Mouse (Mus musculus): Measurements from ENCODE around the gene Pttg1.

Gene Pttg1

DNA sequence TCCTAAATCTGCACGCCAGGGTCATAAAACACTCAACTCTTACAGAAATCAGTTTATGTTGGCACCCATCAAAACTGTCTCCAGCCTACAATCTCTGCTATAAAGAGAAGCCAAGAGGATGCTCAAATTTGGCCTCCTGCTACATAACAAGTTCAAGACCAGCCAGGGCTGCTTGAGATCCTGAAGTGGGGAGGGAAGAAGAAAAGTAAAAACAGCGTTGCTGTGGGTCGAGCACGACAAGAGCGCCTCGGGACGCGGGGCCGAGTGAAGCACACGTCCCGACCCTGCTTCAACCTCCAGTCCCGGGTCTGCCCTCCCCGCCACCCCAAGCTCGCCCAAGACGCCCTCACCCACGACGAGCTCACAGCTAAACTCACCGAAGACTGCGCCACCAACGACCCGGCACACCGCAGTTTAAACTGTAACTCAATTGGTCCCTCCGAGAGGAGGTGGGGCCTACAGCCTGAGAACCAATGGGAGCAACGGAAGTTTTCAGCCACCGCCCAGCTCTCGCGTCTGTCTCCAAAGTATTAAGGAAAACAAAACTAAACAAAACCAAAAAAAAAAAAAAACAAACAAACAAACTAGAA, at the start of gene Pttg1:
Pttg1 (minus strand) TSS at position 428 of the 590 bp plus-strand sequence.
- DNase-seq (ENCODE audit: low read depth, low spot score) = peak; percentile 90
- Histone ChIP-seq H3K36me3 (ENCODE audit: control insufficient read depth, insufficient read depth, low read length, poor library complexity, severe bottlenecking) (no peaks in the 10 kb centered on the region; the same call in 1 of the 2 replicates), H3K27me3 (ENCODE audit: control insufficient read depth, insufficient read depth, low read length, poor library complexity, severe bottlenecking) (no peaks in the 10 kb centered on the region)

DNA sequence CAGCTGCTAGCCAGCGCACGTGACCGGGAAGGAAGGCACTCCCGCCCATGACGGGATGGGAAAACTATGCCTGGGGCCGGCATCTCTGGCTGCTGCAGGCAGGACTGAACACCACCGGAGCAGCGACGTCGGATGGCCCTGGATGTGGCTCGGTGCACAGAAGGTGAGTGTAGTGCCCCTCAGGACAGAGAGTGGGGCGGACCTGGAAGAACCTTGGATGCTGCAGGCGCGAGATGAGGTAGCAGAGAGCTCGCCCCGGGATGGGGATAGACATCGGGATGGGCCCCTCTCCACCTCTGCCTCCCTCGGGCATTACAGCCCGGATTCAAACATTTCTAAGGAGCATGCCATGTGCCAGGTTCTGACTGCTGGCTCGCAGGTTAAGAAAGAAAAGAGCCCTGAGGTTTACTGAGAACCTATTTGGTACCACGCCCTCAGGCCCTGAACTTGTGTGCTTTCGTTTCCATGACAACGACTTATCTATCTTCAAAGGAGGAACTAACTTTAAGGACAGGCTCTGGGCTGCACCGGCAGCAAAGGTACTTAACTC, 48.2 kb upstream of the Pttg1 start, which contains the start of gene C1qtnf2:
C1qtnf2 (plus strand) TSS at position 52 of the 550 bp plus-strand sequence.
- H3K36me3 ChIP-seq (ENCODE audit: control insufficient read depth, insufficient read depth, low read length, poor library complexity, severe bottlenecking) = no peaks in the 10 kb centered on the region
- peak; percentile 42 for DNase-seq (ENCODE audit: low read depth, low spot score)
- H3K27me3 ChIP-seq (ENCODE audit: control insufficient read depth, insufficient read depth, low read length, poor library complexity, severe bottlenecking) = no peaks in the 10 kb centered on the region

DNA sequence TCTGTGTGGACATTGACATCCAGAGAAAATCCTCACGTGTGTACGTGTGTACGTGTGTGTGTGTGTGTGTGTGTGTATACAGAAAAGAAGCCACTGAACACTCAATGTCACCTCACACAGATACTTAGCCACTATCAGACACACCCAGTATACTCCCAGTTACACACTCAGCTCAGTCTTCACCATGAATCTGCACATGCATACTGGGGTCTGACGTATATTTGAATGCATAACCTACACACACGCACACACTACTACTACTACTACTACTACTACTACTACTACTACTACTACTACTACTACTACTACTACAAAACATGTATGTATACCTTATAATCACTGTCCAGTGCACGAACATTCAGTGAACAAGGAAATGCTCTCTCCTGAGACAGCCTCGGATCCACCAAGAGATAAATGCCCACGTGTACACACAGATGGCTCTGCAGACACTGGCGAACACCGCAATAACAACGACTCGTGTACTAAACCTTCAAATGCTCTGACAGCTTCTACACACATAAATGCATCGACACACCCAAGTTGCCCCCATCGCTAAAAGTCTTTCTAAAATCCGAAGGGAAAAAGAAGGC, 47.7 kb upstream of the Pttg1 start:
- Histone ChIP-seq H3K36me3 (ENCODE audit: control insufficient read depth, insufficient read depth, low read length, poor library complexity, severe bottlenecking) (no peaks in the 10 kb centered on the region), H3K27me3 (ENCODE audit: control insufficient read depth, insufficient read depth, low read length, poor library complexity, severe bottlenecking) (no peaks in the 10 kb centered on the region)
- no peak for DNase-seq (ENCODE audit: low read depth, low spot score)

DNA sequence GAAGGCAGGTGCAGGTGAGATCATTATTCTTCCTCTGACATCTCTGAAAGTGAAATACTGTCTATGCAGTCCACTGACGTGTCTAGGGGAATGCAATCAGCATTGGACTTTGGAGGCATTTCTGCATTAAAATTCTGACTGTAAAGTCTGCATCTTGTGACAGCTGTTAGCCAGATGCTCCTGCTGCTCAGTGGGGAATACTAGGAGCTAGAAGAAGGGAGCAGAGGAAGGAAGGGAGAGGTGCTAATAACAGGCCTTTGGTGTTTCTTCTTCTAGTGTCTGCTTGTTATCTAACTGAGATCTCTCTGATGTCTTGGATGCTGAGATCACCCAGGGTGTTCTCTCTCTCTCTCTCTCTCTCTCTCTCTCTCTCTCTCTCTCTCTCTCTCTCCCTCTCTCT, 47.1 kb upstream of the Pttg1 start:
- Histone ChIP-seq H3K36me3 (ENCODE audit: control insufficient read depth, insufficient read depth, low read length, poor library complexity, severe bottlenecking) (no peaks in the 10 kb centered on the region), H3K27me3 (ENCODE audit: control insufficient read depth, insufficient read depth, low read length, poor library complexity, severe bottlenecking) (no peaks in the 10 kb centered on the region)
- DNase-seq (ENCODE audit: low read depth, low spot score) = no peak

DNA sequence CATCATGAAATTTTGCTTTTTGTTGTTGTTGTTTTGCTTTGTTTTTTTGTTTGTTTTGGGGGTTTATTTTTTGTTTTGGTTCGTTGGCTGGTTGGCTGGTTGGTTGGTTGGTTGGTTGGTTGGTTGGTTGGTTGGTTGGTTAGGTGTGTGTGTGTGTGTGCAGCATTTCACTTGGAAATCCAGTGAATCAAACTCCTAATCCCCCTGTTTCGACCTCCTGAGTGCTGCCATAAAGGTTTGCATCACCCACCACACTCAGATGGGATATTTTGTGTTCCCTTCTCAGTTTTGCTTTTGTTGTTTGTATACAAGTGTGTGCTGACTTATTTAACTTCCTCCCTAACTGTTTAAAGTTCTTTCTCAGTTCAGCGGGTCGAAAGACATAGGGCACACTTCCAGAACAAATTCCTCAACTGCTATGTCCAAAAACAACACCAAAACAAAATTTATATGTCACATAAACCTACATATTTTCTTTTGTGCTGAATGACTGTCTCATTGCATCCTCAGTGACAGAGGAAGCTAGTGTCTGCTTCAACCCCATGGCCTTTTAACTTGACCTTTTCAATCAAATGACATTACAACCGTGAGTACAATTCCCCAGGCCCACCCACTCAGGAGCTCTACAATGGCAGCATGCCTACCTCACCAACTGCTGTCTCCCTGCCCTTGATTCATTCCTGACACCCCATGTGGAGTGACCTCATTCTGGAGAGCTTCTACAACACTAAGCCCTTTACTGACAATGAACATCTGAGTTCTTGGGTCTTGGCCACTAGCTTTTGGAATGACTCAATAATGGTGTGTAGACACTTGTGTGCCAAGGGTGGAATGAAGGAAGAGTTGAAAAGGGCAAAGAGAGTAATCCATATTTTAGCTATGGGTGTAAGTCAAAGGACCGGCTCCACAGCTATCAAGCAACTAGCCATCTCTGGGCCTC, 45.1 kb upstream of the Pttg1 start:
- no peak for DNase-seq (ENCODE audit: low read depth, low spot score)
- H3K36me3 ChIP-seq (ENCODE audit: control insufficient read depth, insufficient read depth, low read length, poor library complexity, severe bottlenecking) = no peaks in the 10 kb centered on the region
- no peaks in the 10 kb centered on the region for H3K27me3 ChIP-seq (ENCODE audit: control insufficient read depth, insufficient read depth, low read length, poor library complexity, severe bottlenecking)

DNA sequence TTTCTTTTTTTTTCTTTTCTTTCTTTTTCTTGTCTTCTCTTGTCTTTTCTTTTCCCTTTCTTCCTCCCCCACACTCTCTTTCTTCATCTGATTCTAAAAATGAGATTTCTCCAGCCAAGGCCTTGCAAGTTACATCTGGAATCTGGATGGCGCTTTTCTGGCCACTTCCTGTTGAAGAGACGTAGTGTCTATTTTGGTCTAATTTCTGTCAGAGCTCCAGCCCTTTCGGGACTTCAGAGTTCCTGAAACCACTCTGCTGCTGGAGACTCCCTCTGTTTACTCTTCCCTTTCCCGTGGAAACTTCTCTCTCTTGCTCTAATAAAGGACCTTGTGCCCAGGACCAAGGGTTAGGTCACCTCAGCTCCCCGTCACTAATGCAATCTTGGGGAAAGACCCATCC, 44.1 kb upstream of the Pttg1 start:
- DNase-seq (ENCODE audit: low read depth, low spot score) = no peak
- H3K27me3 ChIP-seq (ENCODE audit: control insufficient read depth, insufficient read depth, low read length, poor library complexity, severe bottlenecking) = no peaks in the 10 kb centered on the region
- no peaks in the 10 kb centered on the region for H3K36me3 ChIP-seq (ENCODE audit: control insufficient read depth, insufficient read depth, low read length, poor library complexity, severe bottlenecking)

DNA sequence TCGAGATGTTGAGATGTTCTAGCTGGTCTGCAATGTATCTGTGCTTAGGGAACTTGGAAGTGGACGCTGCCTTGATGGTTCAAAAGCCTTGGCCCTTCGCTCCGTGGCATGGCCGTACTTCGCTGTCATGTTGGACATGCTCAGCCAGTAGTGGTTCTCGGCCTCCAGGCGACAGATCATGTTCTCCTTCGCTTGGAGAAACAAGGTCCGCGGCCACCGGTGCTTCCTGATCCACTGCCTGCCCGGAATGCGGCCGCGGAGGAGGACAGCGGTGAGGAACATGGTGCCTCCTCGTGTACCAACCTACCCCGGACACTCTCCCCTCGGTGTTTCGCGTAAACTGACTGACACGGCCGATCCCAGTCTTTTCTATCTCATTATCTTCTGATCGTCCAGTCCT, 37.2 kb upstream of the Pttg1 start:
- no peak for DNase-seq (ENCODE audit: low read depth, low spot score)
- Histone ChIP-seq H3K36me3 (ENCODE audit: control insufficient read depth, insufficient read depth, low read length, poor library complexity, severe bottlenecking) (no peaks in the 10 kb centered on the region), H3K27me3 (ENCODE audit: control insufficient read depth, insufficient read depth, low read length, poor library complexity, severe bottlenecking) (no peaks in the 10 kb centered on the region)

DNA sequence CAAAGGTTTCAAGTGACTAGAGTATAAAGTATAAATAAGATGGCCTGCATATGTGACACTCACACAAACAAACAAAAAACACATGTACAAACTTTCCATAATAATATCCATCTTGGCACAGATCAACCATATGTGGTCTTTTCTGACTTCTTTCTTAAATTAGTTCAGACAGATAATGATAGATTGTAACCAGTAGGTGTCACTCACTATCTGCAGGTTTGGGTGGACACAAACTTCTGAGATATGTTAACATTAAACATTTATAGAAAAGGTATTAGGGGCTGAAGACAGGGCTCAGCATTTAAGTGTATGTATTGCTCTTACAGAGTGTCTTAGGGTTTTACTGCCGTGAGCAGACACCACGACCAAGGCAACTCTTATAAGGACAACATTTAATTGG, 26.2 kb upstream of the Pttg1 start:
- no peak for DNase-seq (ENCODE audit: low read depth, low spot score)
- H3K27me3 ChIP-seq (ENCODE audit: control insufficient read depth, insufficient read depth, low read length, poor library complexity, severe bottlenecking) = no peaks in the 10 kb centered on the region
- no peaks in the 10 kb centered on the region for H3K36me3 ChIP-seq (ENCODE audit: control insufficient read depth, insufficient read depth, low read length, poor library complexity, severe bottlenecking)

DNA sequence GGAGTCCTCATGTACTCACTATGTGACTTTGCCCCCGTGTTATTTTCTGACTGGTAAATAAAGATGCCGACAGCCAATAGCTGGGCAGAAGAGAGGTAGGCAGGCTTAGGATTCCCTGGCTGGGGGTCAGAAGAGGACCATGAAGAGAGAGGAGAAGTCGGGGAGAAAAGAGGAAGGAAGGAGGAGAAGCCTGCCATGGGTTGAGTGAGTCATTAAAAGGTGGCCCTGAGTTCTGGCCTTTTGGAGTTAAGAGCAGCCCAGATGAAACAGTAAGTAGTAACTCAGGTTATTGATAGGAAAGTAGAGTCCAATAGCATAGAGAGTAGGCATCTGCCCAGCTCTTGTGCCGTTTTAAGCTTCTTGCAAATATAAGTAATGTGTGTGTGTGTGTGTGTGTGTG, 25.3 kb upstream of the Pttg1 start:
- peaks cover 3% of the 10 kb centered on the region for H3K36me3 ChIP-seq (ENCODE audit: control insufficient read depth, insufficient read depth, low read length, poor library complexity, severe bottlenecking)
- no peak for DNase-seq (ENCODE audit: low read depth, low spot score)
- H3K27me3 ChIP-seq (ENCODE audit: control insufficient read depth, insufficient read depth, low read length, poor library complexity, severe bottlenecking) = no peaks in the 10 kb centered on the region

DNA sequence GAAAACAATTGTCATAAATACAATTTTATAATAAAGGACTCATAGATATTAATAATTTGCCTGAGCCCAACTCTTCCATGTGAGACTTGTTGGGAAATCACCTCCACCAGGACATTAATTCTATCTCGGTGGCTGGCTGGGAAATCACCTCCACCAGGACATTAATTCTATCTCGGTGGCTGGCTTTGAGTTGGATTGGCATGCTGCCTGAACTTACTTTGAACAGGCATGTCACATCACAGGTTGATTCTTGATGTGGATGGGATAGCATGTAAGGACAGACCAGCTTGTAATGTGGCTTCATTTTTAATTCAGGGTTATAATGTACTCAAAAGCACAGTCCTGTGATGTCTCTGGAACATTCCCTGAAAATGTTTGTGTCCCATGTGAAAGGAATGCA, 23.9 kb upstream of the Pttg1 start:
- no peaks in the 10 kb centered on the region for H3K27me3 ChIP-seq (ENCODE audit: control insufficient read depth, insufficient read depth, low read length, poor library complexity, severe bottlenecking)
- no peak for DNase-seq (ENCODE audit: low read depth, low spot score)
- peaks cover 10% of the 10 kb centered on the region for H3K36me3 ChIP-seq (ENCODE audit: control insufficient read depth, insufficient read depth, low read length, poor library complexity, severe bottlenecking)

DNA sequence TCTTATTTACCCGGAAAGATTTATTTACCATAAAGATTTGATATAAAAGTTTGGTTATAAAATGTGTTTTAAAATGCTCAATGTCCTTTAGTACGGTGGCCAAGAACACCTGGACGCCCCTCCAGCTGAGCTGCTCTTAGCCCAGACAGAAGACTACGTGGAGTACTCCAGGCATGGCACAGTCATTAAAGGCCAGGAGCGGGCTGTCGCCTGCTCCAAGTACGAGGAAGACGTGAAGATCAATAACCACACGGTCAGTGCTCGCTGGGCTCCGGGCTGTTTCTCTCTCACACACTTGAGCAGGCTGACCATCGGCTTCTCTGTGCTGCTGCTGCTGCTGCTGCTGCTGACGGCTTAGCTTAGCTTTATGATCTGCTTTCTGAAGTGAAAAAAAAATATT, 17.1 kb upstream of the Pttg1 start:
- Histone ChIP-seq H3K36me3 (ENCODE audit: control insufficient read depth, insufficient read depth, low read length, poor library complexity, severe bottlenecking) (peaks cover 35% of the 10 kb centered on the region), H3K27me3 (ENCODE audit: control insufficient read depth, insufficient read depth, low read length, poor library complexity, severe bottlenecking) (no peaks in the 10 kb centered on the region)
- no peak for DNase-seq (ENCODE audit: low read depth, low spot score)

DNA sequence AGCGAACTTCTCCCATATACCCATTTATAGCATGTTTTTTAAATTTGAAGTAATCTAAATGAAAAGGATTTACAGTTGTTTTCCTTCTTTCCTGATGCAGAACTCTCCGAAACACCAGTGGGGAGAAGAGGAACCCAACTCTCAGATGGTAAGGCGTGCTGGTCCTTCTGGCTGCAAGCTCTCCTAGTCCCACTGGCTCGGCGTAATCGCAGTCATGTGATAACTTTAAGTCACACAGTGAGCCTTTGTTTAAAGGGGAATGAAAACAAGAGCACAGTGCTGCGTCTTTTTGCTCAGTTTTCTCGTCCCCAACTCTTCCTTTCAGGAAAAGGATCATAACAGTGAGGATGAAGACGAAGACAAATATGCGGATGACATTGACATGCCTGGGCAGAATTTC, 15.1 kb upstream of the Pttg1 start:
- no peak for DNase-seq (ENCODE audit: low read depth, low spot score)
- peaks cover 35% of the 10 kb centered on the region for H3K36me3 ChIP-seq (ENCODE audit: control insufficient read depth, insufficient read depth, low read length, poor library complexity, severe bottlenecking)
- H3K27me3 ChIP-seq (ENCODE audit: control insufficient read depth, insufficient read depth, low read length, poor library complexity, severe bottlenecking) = no peaks in the 10 kb centered on the region

DNA sequence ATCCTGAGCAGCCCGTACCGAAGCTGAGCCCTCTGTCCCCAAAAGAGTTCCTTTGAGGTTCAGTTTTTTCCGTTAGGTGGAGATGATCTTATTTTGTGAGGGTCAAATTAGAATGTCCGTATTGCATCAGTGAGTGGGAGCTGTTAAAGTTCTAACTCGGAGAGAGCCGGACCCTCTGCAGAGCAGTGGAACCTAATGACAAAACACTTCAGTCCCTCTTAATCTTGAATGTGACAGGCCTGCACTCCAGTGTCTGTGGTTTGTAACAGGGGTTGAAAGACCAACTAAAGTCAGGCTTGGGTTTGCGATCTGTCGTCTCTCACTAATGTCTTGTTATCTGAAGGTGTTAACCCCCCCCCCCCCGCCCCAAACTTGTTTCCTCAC, 8.0 kb upstream of the Pttg1 start:
- no peak for DNase-seq (ENCODE audit: low read depth, low spot score)
- Histone ChIP-seq H3K27me3 (ENCODE audit: control insufficient read depth, insufficient read depth, low read length, poor library complexity, severe bottlenecking) (peaks cover 2% of the 10 kb centered on the region; the same call in 1 of the 2 replicates), H3K36me3 (ENCODE audit: control insufficient read depth, insufficient read depth, low read length, poor library complexity, severe bottlenecking) (peaks cover 5% of the 10 kb centered on the region)

DNA sequence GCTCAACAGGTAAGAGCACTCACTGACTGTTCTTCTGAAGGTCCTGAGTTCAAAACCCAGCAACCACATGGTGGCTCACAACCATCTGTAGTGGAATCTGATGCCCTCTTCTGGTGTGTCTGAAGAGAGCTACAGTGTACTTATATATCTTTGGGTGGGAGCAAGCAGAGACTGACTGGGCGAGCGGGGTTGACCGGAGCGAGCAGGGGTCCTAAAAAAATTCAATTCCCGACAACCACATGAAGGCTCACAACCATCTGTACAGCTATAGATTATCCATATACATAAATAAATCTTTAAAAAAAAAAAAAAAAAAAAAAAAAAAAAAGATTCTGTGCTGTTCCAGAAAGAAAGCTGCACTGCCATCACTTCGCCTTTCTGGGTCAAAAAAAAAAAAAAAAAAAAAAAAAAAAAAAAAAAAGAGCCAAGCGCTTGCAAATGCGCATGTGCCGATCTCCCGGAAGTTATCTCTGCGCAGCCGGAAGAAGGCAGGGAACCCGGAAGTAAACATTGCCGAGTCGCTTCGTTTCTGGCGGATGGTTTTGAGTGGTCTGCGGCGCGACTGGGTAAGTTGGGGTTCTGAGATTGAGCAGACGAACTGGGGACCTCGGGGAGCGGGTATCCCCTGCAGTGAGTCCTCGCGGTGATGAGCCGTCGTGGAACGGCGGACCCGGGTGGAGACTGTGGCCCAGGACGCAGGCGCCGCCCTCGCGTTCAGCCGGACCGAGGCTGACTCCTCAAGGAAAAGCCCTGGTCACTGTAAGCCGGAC, 7.4 kb upstream of the Pttg1 start, which contains the start of gene Slu7:
Slu7 (plus strand) TSS at position 491 of the 770 bp plus-strand sequence.
- peaks cover 2% of the 10 kb centered on the region; the same call in 1 of the 2 replicates for H3K27me3 ChIP-seq (ENCODE audit: control insufficient read depth, insufficient read depth, low read length, poor library complexity, severe bottlenecking)
- H3K36me3 ChIP-seq (ENCODE audit: control insufficient read depth, insufficient read depth, low read length, poor library complexity, severe bottlenecking) = peaks cover 4% of the 10 kb centered on the region
- peak; percentile 92 for DNase-seq (ENCODE audit: low read depth, low spot score)

All from splenic B cell, adult 2 months (primary cell).